Mouse (Mus musculus) kidney, adult 2 months (tissue): ENCODE results near the gene Majin.

Experiments
- CTCF ChIP-seq: fragments of 200-500 bp; conservative IDR thresholded peaks from 2 replicates; pipeline ENCODE4 v1.5.1; 2011; ENCODE audit warnings: low read depth, mild to moderate bottlenecking, control low read depth, low read length, moderate library complexity, mixed read lengths; ENCODE audit not compliant: insufficient read depth, insufficient read length
- POLR2A ChIP-seq: fragments of 200-500 bp; IDR thresholded peaks from one replicate; pipeline ENCODE4 v1.6.1; 2011; ENCODE audit warnings: low read depth, low read length, control low read depth

GRCm38 (mm10) chr19:6231036-6231435 is 46.8 kb downstream of the Majin start:
- TF ChIP-seq POLR2A (no peak), CTCF (no peak)
